Mouse (Mus musculus) testis, adult 2 months (tissue): Measurements from ENCODE around the gene Oaf. TPM values are rescaled to one million over a fixed set of nuclear protein-coding genes. Genes with fewer than 3 reads are reported as not detected.

Experiments used
- H3K27ac ChIP-seq: fragments of 200-500 bp; 2 replicates; pipeline ENCODE4 v1.5.1; 2012; ENCODE audit warnings: low read depth, low read length; ENCODE audit not compliant: control insufficient read depth, insufficient read depth
- H3K27me3 ChIP-seq: fragments of 200-500 bp; 2 replicates; pipeline ENCODE4 v1.6.1; 2012; ENCODE audit warnings: mild to moderate bottlenecking, low read length, moderate library complexity; ENCODE audit not compliant: control insufficient read depth, insufficient read depth
- H3K36me3 ChIP-seq: fragments of 200-500 bp; 2 replicates; pipeline ENCODE4 v1.6.1; 2012; ENCODE audit warnings: mild to moderate bottlenecking, low read length; ENCODE audit not compliant: control insufficient read depth, insufficient read depth
- H3K4me1 ChIP-seq: fragments of 200-500 bp; 2 replicates; pipeline ENCODE4 v1.6.1; 2012; ENCODE audit warnings: low read length; ENCODE audit not compliant: control insufficient read depth, insufficient read depth
- H3K4me3 ChIP-seq: fragments of 200-500 bp; 2 replicates; pipeline ENCODE4 v1.5.1; 2012; ENCODE audit warnings: low read depth, mild to moderate bottlenecking, low read length, moderate library complexity, mixed read lengths; ENCODE audit not compliant: control insufficient read depth
- CTCF ChIP-seq: fragments of 200-500 bp; IDR thresholded peaks from 2 replicates; pipeline ENCODE4 v1.5.1; 2012; ENCODE audit warnings: low read depth, mild to moderate bottlenecking, inconsistent platforms, low read length, moderate library complexity; ENCODE audit not compliant: control insufficient read depth, insufficient read depth, insufficient replicate concordance
- POLR2A ChIP-seq: fragments of 200-500 bp; IDR thresholded peaks from 2 replicates; pipeline ENCODE4 v1.6.1; 2012; ENCODE audit warnings: low read depth, mild to moderate bottlenecking, inconsistent platforms, low read length, moderate library complexity; ENCODE audit not compliant: control insufficient read depth
- polyA plus RNA-seq: library from polyadenylated mRNA; depleted of rRNA; stranded (reverse); fragments of >200 nt; gene quantifications from 2 replicates; pipeline ENCODE4 v1.2.3, GENCODE M21; 2012

Oaf gene
- polyA plus RNA-seq, 1 experiment: 2.0 TPM

GRCm38 (mm10) chr9:43261124-43261907, 21.6 kb upstream of the Oaf start:
- H3K4me3 ChIP-seq: no peak overlapping the region
- TF ChIP-seq POLR2A: no peak
- TF ChIP-seq CTCF: no peak
- no peaks in the 10 kb centered on the region for H3K27me3 ChIP-seq
- no peak overlapping the region for H3K27ac ChIP-seq
- H3K36me3 ChIP-seq: no peaks in the 10 kb centered on the region
- peaks cover 2% of the 10 kb centered on the region for H3K4me1 ChIP-seq

- no peak for TF ChIP-seq CTCF
- no peak for TF ChIP-seq POLR2A
- Histone ChIP-seq H3K4me1 (peaks cover 2% of the 10 kb centered on the region), H3K27ac (no peak overlapping the region), H3K36me3 (no peaks in the 10 kb centered on the region), H3K4me3 (no peak overlapping the region), H3K27me3 (no peaks in the 10 kb centered on the region)
These were observed 20.9 kb upstream of the Oaf start for GRCm38 (mm10) chr9:43260661-43261060.

GRCm38 (mm10) chr9:43253271-43253681, 13.6 kb upstream of the Oaf start:
- no peak overlapping the region for H3K4me3 ChIP-seq
- no peaks in the 10 kb centered on the region for H3K4me1 ChIP-seq
- no peak for TF ChIP-seq CTCF
- TF ChIP-seq POLR2A: no peak
- H3K27ac ChIP-seq: no peak overlapping the region
- H3K27me3 ChIP-seq: no peaks in the 10 kb centered on the region
- H3K36me3 ChIP-seq: no peaks in the 10 kb centered on the region

GRCm38 (mm10) chr9:43252790-43253189, 13.1 kb upstream of the Oaf start:
- no peaks in the 10 kb centered on the region for H3K27me3 ChIP-seq
- TF ChIP-seq POLR2A (no peak), CTCF (no peak)
- H3K4me3 ChIP-seq: no peak overlapping the region
- H3K4me1 ChIP-seq: no peaks in the 10 kb centered on the region
- H3K36me3 ChIP-seq: no peaks in the 10 kb centered on the region
- no peak overlapping the region for H3K27ac ChIP-seq

GRCm38 (mm10) chr9:43251786-43252185, 12.1 kb upstream of the Oaf start:
- TF ChIP-seq CTCF (no peak), POLR2A (no peak)
- Histone ChIP-seq H3K4me1 (no peaks in the 10 kb centered on the region), H3K27me3 (no peaks in the 10 kb centered on the region), H3K36me3 (no peaks in the 10 kb centered on the region), H3K27ac (no peak overlapping the region), H3K4me3 (no peak overlapping the region)

- Histone ChIP-seq H3K27me3 (no peaks in the 10 kb centered on the region), H3K4me1 (0 out of 2 replicates have a peak, but pooled peaks cover 2% of the 10 kb centered on the region), H3K36me3 (no peaks in the 10 kb centered on the region), H3K27ac (no peak overlapping the region), H3K4me3 (no peak overlapping the region)
- TF ChIP-seq CTCF (no peak), POLR2A (no peak)
These were observed 7.0 kb upstream of the Oaf start for GRCm38 (mm10) chr9:43246738-43247180.

GRCm38 (mm10) chr9:43245801-43246570, 6.3 kb upstream of the Oaf start:
- no peak for TF ChIP-seq CTCF
- TF ChIP-seq POLR2A: no peak
- Histone ChIP-seq H3K27ac (no peak overlapping the region), H3K27me3 (no peaks in the 10 kb centered on the region), H3K36me3 (no peaks in the 10 kb centered on the region), H3K4me3 (no peak overlapping the region), H3K4me1 (0 out of 2 replicates have a peak, but pooled peaks cover 2% of the 10 kb centered on the region)
